Mouse (Mus musculus) granulocyte monocyte progenitor cell, adult 5-6 weeks (primary cell): ENCODE data around the gene Pkib. TPM values are rescaled to one million over a fixed set of nuclear protein-coding genes. Genes with fewer than 3 reads are reported as not detected.

Experiments used
- total RNA-seq, 2 experiments: library from RNA; stranded (forward) in 1 of 2; stranded (reverse) in 1 of 2; fragments of 200-712, 200-1000 nt in 1 of 2; fragments of >200 nt in 1 of 2; fragmentation: Nextera tagmentation in 1 of 2; gene quantifications; 2 replicates each; pipeline ENCODE4 v1.2.3; 2014 to 2017

Gene Pkib
- total RNA-seq, 2 experiments from 2014 or later, result 21.4 to 33.2 TPM

Other genes with a start within 250 kb of the Pkib start
- 12.5 and 15.0 TPM in 2 replicates for gene Hsf2, start 145.6 kb upstream of the Pkib start, total RNA-seq (2014; fragmentation: Nextera tagmentation)
- gene Hsf2, start 145.6 kb upstream of the Pkib start, total RNA-seq (2017), result 22.1 and 30.4 TPM in 2 replicates
- 46.8 and 47.3 TPM in 2 replicates for gene Serinc1, start 99.5 kb upstream of the Pkib start, total RNA-seq (2014; fragmentation: Nextera tagmentation)
- 93.0 and 99.7 TPM in 2 replicates for gene Serinc1, start 99.5 kb upstream of the Pkib start, total RNA-seq (2017)
- 1.8 TPM in 1 of 2 replicates, not detected in the other for gene Fabp7, start 152.9 kb downstream of the Pkib start, total RNA-seq (2014; fragmentation: Nextera tagmentation)
- 1.7 TPM in 1 of 2 replicates, not detected in the other for gene Fabp7, start 152.9 kb downstream of the Pkib start, total RNA-seq (2017)
- gene Smpdl3a, start 162.4 kb downstream of the Pkib start, total RNA-seq (2014; fragmentation: Nextera tagmentation), result 60.5 and 89.3 TPM in 2 replicates
- gene Smpdl3a, start 162.4 kb downstream of the Pkib start, total RNA-seq (2017), result 52.6 and 58.6 TPM in 2 replicates